Mouse (Mus musculus): ENCODE results near the gene Ucn2.

Ucn2 gene

DNA sequence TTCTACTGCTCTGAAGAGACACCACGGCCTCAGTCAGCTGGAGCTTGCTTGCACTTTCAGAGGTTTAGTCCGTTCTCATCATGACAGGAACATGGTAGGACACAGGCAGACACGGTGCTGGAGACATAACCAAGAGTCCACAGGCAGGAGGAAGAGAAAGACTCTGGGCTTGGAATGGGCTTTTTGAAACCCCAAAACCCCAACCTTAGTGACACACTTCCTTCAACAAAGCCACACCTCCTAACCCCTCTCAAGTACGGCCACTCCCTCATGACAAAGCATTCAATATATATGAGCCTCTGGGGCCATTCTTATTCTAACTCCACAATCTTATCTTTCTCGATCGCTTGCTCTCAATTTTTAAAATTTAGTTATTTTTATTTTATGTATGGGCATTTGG is 46.6 kb downstream of the Ucn2 start:
- no peak for DNase-seq
